Mouse (Mus musculus) spleen, postnatal 14 days (tissue): ENCODE data around the gene Arhgef6.

ENCODE experiments used
- DNase-seq, 2 experiments: peaks; one replicate each; pipeline ENCODE4 v3.0.0; 2021 to 2022; ENCODE audit warnings: low spot score in 2 of 2

The Arhgef6 gene

GRCm38 (mm10) chrX:57303188-57303878 is 35.2 kb downstream of the Arhgef6 start:
- no peak for DNase-seq

- no peak for DNase-seq
These were observed 39.6 kb downstream of the Arhgef6 start for GRCm38 (mm10) chrX:57298946-57299345.

- DNase-seq = no peak
These were observed 50.1 kb downstream of the Arhgef6 start for GRCm38 (mm10) chrX:57288458-57288857.

GRCm38 (mm10) chrX:57286281-57286680 is 52.2 kb downstream of the Arhgef6 start:
- no peak for DNase-seq

GRCm38 (mm10) chrX:57282184-57282583 is 56.3 kb downstream of the Arhgef6 start:
- DNase-seq = no peak

- no peak for DNase-seq
These were observed 60.8 kb downstream of the Arhgef6 start for GRCm38 (mm10) chrX:57277560-57278335.

- DNase-seq = no peak
These were observed 75.0 kb downstream of the Arhgef6 start for GRCm38 (mm10) chrX:57263515-57263914.

GRCm38 (mm10) chrX:57260744-57261143 is 77.8 kb downstream of the Arhgef6 start:
- no peak for DNase-seq

- no peak for DNase-seq
These were observed 85.0 kb downstream of the Arhgef6 start for GRCm38 (mm10) chrX:57253329-57254055.

GRCm38 (mm10) chrX:57238572-57238971 is 100.0 kb downstream of the Arhgef6 start:
- DNase-seq = no peak

GRCm38 (mm10) chrX:57235982-57236381 is 102.5 kb downstream of the Arhgef6 start:
- no peak for DNase-seq

GRCm38 (mm10) chrX:57233596-57233995 is 104.9 kb downstream of the Arhgef6 start:
- no peak for DNase-seq

GRCm38 (mm10) chrX:57228178-57228577 is 110.4 kb downstream of the Arhgef6 start:
- DNase-seq = no peak

GRCm38 (mm10) chrX:57223301-57223700 is 115.2 kb downstream of the Arhgef6 start:
- DNase-seq = no peak

- no peak for DNase-seq
These were observed 116.6 kb downstream of the Arhgef6 start for GRCm38 (mm10) chrX:57221881-57222280.

GRCm38 (mm10) chrX:57219563-57219962 is 119.0 kb downstream of the Arhgef6 start:
- DNase-seq = no peak

GRCm38 (mm10) chrX:57216271-57216670 is 122.3 kb downstream of the Arhgef6 start:
- no peak for DNase-seq

GRCm38 (mm10) chrX:57215495-57215894 is 123.0 kb downstream of the Arhgef6 start:
- no peak for DNase-seq

- DNase-seq = no peak
These were observed 125.7 kb downstream of the Arhgef6 start for GRCm38 (mm10) chrX:57212862-57213261.

GRCm38 (mm10) chrX:57211876-57212275 is 126.7 kb downstream of the Arhgef6 start, which contains the start of gene Cd40lg:
Cd40lg (plus strand) TSS chrX:57212143.
- DNase-seq = no peak

GRCm38 (mm10) chrX:57210591-57210990 is 127.9 kb downstream of the Arhgef6 start:
- no peak for DNase-seq

- DNase-seq = no peak
These were observed 138.1 kb downstream of the Arhgef6 start for GRCm38 (mm10) chrX:57200397-57200796.
